Mouse (Mus musculus) lung, postnatal 14 days (tissue): ENCODE data around the gene Vmn2r47.
"Not testable (repeated sequence)": the region's sequence is repeated elsewhere in the genome, so short reads cannot be mapped to it uniquely, and the experiment has no call there.

Experiments
- DNase-seq: peaks from one replicate; pipeline ENCODE4 v3.0.0; 2021

Vmn2r47 gene

GRCm38 (mm10) chr7:9841225-9841624 is at the start of gene Vmn2r47:
Vmn2r47 (minus strand) TSS chr7:9841325.
- DNase-seq: not testable (repeated sequence)

GRCm38 (mm10) chr7:9770471-9770870 is 70.7 kb downstream of the Vmn2r47 start, which contains the start of gene Vmn2r46:
Vmn2r46 (minus strand) TSS chr7:9770571.
- not testable (repeated sequence) for DNase-seq
